Mouse (Mus musculus) neural tube, embryonic 14.5 days (tissue): ENCODE measurements around the gene Defb43. TPM values are rescaled to one million over a fixed set of nuclear protein-coding genes. Genes with fewer than 3 reads are reported as not detected.

Experiments used
- ATAC-seq: fragments of 200-750 bp; cut with Nextera tagmentation; 2 replicates; pipeline ENCODE4 v1.8.0; 2017; ENCODE audit warnings: low read depth, mild to moderate bottlenecking, moderate TSS enrichment, moderate library complexity
- H3K27ac ChIP-seq: fragments of 300-500 bp; sonication (generic); 2 replicates; pipeline ENCODE4 v1.5.1; 2014; ENCODE audit warnings: low read depth, mild to moderate bottlenecking, control low read depth, low read length, moderate library complexity, mixed read lengths
- H3K27me3 ChIP-seq: fragments of 300-500 bp; sonication (generic); 2 replicates; pipeline ENCODE4 v1.6.1; 2014; ENCODE audit warnings: low read length; ENCODE audit not compliant: control insufficient read depth, insufficient read depth
- H3K36me3 ChIP-seq: fragments of 300-500 bp; sonication (generic); 2 replicates; pipeline ENCODE4 v1.6.1; 2014; ENCODE audit warnings: low read length, mixed read lengths; ENCODE audit not compliant: control insufficient read depth, insufficient read depth
- H3K4me1 ChIP-seq: fragments of 300-500 bp; sonication (generic); 2 replicates; pipeline ENCODE4 v1.6.1; 2014; ENCODE audit warnings: low read length; ENCODE audit not compliant: control insufficient read depth, insufficient read depth
- H3K4me2 ChIP-seq: fragments of 300-500 bp; sonication (generic); 2 replicates; pipeline ENCODE4 v1.6.1; 2014; ENCODE audit warnings: mild to moderate bottlenecking, low read depth, low read length, control low read depth
- H3K4me3 ChIP-seq: fragments of 300-500 bp; sonication (generic); 2 replicates; pipeline ENCODE4 v1.5.1; 2014; ENCODE audit warnings: low read depth, low read length, control low read depth, mixed read lengths
- H3K9ac ChIP-seq: fragments of 300-500 bp; sonication (generic); replicated peaks from 2 replicates; pipeline ENCODE4 v1.6.1; 2014; ENCODE audit warnings: low read depth, mild to moderate bottlenecking, control low read depth, low read length, mixed read lengths
- H3K9me3 ChIP-seq: fragments of 300-500 bp; sonication (generic); 2 replicates; pipeline ENCODE4 v1.6.1; 2016; ENCODE audit warnings: low read length; ENCODE audit not compliant: control insufficient read depth
- WGBS: fragments of 180-500 bp; shearing (Covaris S2); extraction: QIAGEN DNeasy Blood & Tissue Kit; methylation state at CpG from one replicate; pipeline ENCODE4 v1.1.7; 2014; 5-methylcytosine and 5-hydroxymethylcytosine counted together
- polyA plus RNA-seq: library from polyadenylated mRNA; unstranded; fragments of >200 nt; fragmentation: Nextera tagmentation; extraction: Ambion mirVana; gene quantifications from 2 replicates; pipeline ENCODE4 v1.2.1, GENCODE M21; 2014

Defb43 gene
- polyA plus RNA-seq: not detected in 2 replicates

GRCm38 (mm10) chr14:63011471-63011870 lies at the start of gene Defb43:
Gene Defb43, plus strand, starts transcription at chr14:63011771.
- H3K4me2 ChIP-seq: no peak within 1 kb of the TSS
- no peak within 1 kb of the TSS for H3K27ac ChIP-seq
- ATAC-seq: no peak
- H3K9ac ChIP-seq: no peak within 1 kb of the TSS
- H3K4me3 ChIP-seq: no peak within 1 kb of the TSS
- H3K4me1 ChIP-seq: no peaks in the 10 kb centered on the region
- no peaks in the 10 kb centered on the region for H3K27me3 ChIP-seq
- no peaks in the 10 kb centered on the region for H3K36me3 ChIP-seq
- WGBS: 99% methylated on average over 5 of the region's 5 CpGs
- no peaks in the 10 kb centered on the region for H3K9me3 ChIP-seq

DNA sequence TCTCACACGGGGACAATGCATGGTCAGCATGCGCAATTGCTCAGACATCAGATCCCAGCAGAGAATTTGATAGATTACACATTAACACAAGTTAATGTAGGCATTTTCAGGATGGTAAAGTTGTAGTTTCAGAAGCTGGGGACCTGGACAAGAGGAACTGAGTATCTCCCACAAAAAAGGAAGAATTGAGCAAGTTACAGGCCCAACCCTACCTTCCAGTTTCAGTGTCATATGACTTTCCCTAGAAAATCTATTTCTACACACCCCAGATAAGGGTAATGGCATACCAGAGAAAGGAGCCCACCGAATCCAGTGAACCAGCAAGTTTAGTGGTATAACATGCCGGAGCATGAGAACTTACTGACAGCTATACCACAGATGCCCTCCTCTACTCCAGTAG lies 47.9 kb upstream of the Defb43 start:
- ATAC-seq: no peak
- H3K9ac ChIP-seq: no peak overlapping the region
- no peak overlapping the region for H3K4me3 ChIP-seq
- no peak overlapping the region for H3K4me2 ChIP-seq
- H3K27ac ChIP-seq: no peak overlapping the region
- H3K36me3 ChIP-seq: no peaks in the 10 kb centered on the region
- H3K27me3 ChIP-seq: no peaks in the 10 kb centered on the region
- WGBS: 89% methylated on average over 4 of the region's 4 CpGs
- H3K9me3 ChIP-seq: no peaks in the 10 kb centered on the region
- no peaks in the 10 kb centered on the region for H3K4me1 ChIP-seq

GRCm38 (mm10) chr14:62965342-62965741 lies 46.2 kb upstream of the Defb43 start:
- H3K9me3 ChIP-seq: no peaks in the 10 kb centered on the region
- H3K9ac ChIP-seq: no peak overlapping the region
- no peak overlapping the region for H3K27ac ChIP-seq
- no peaks in the 10 kb centered on the region for H3K4me1 ChIP-seq
- 91% methylated on average over 5 of the region's 5 CpGs for WGBS
- no peak overlapping the region for H3K4me2 ChIP-seq
- ATAC-seq: 0 out of 2 replicates have a peak, but pooled peaks have one; percentile 14
- no peaks in the 10 kb centered on the region for H3K36me3 ChIP-seq
- no peaks in the 10 kb centered on the region for H3K27me3 ChIP-seq
- no peak overlapping the region for H3K4me3 ChIP-seq

GRCm38 (mm10) chr14:62965811-62966520 lies 45.6 kb upstream of the Defb43 start:
- Histone ChIP-seq H3K27ac (no peak overlapping the region), H3K4me3 (no peak overlapping the region), H3K9me3 (no peaks in the 10 kb centered on the region), H3K9ac (no peak overlapping the region), H3K36me3 (no peaks in the 10 kb centered on the region), H3K27me3 (no peaks in the 10 kb centered on the region), H3K4me1 (no peaks in the 10 kb centered on the region), H3K4me2 (peak overlapping the region; percentile 12; the same call in 1 of the 2 replicates)
- ATAC-seq: 0 out of 2 replicates have a peak, but pooled peaks have one; percentile 32
- WGBS: 16% methylated on average over 15 of the region's 15 CpGs

GRCm38 (mm10) chr14:62975046-62975445 lies 36.5 kb upstream of the Defb43 start:
- no peaks in the 10 kb centered on the region for H3K9me3 ChIP-seq
- no peak overlapping the region for H3K27ac ChIP-seq
- no peak overlapping the region for H3K4me3 ChIP-seq
- H3K9ac ChIP-seq: no peak overlapping the region
- no peaks in the 10 kb centered on the region for H3K27me3 ChIP-seq
- H3K4me2 ChIP-seq: no peak overlapping the region
- no peaks in the 10 kb centered on the region for H3K36me3 ChIP-seq
- no peaks in the 10 kb centered on the region for H3K4me1 ChIP-seq
- 10% methylated on average over 5 of the region's 5 CpGs for WGBS
- ATAC-seq: no peak

DNA sequence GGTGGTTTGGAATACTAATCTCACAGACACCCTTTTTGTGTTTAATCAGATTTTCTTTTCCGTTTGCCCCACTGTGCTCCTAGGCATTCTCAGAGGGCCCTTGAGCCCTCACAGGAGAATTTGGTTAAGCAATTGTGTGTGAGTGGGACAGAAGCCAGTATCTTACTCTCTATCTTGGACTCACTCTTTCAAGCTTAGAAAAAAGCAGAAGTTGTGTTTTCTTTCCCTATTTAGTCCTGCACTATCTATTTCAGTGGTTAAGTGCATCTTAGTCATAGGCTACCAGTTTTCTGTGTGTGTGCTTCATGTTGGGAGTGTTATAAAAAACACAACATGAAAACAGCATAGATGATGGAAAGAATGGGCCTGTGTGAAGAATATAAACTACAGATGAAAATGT lies 31.8 kb upstream of the Defb43 start:
- Histone ChIP-seq H3K4me1 (no peaks in the 10 kb centered on the region), H3K4me3 (no peak overlapping the region), H3K27ac (no peak overlapping the region), H3K9ac (no peak overlapping the region), H3K4me2 (no peak overlapping the region), H3K27me3 (no peaks in the 10 kb centered on the region), H3K9me3 (no peaks in the 10 kb centered on the region), H3K36me3 (no peaks in the 10 kb centered on the region)
- 88% methylated on average over 1 of the region's 1 CpGs for WGBS
- ATAC-seq: no peak

DNA sequence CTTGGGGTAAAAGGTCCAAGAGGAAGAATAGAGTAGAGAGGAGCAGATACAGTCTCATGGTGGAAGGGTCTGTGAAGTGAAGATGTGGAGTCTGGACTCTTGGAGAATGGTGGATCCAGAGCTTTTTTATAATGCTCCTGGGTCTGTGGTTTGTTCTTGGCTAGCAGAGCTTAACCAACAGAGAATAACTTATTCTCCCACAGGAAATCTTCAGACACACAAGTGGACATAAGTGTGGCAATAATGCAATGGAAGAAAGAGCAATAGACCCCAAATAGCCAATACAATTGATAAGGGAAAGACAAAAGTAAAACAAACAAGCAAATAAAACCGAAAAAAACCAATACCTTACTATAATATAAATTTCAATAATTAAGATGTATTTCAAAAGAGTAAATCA lies 27.2 kb upstream of the Defb43 start, which contains the start of gene Defb48:
Gene Defb48 (minus strand): TSS at position 101 of the 400 bp plus-strand sequence.
- Histone ChIP-seq H3K27me3 (no peaks in the 10 kb centered on the region), H3K27ac (no peak within 1 kb of the TSS), H3K4me2 (no peak within 1 kb of the TSS), H3K4me1 (no peaks in the 10 kb centered on the region), H3K9me3 (no peaks in the 10 kb centered on the region), H3K4me3 (no peak within 1 kb of the TSS), H3K9ac (no peak within 1 kb of the TSS), H3K36me3 (no peaks in the 10 kb centered on the region)
- WGBS: 79% methylated on average over 1 of the region's 1 CpGs
- ATAC-seq: no peak

GRCm38 (mm10) chr14:62991271-62991670 lies 20.3 kb upstream of the Defb43 start:
- no peaks in the 10 kb centered on the region for H3K9me3 ChIP-seq
- no peak for ATAC-seq
- WGBS: 92% methylated on average over 3 of the region's 3 CpGs

GRCm38 (mm10) chr14:62991849-62992510 lies 19.6 kb upstream of the Defb43 start:
- no peaks in the 10 kb centered on the region for H3K9me3 ChIP-seq
- no peak overlapping the region for H3K9ac ChIP-seq
- H3K4me2 ChIP-seq: no peak overlapping the region
- H3K4me1 ChIP-seq: no peaks in the 10 kb centered on the region
- no peak for ATAC-seq
- WGBS: 73% methylated on average over 7 of the region's 7 CpGs
- no peak overlapping the region for H3K4me3 ChIP-seq
- no peak overlapping the region for H3K27ac ChIP-seq
- no peaks in the 10 kb centered on the region for H3K27me3 ChIP-seq
- H3K36me3 ChIP-seq: no peaks in the 10 kb centered on the region

More at GRCm38 (mm10) chr14:62991271-62991670, 20.3 kb upstream of the Defb43 start:
- no peak overlapping the region for H3K27ac ChIP-seq
- H3K4me1 ChIP-seq: no peaks in the 10 kb centered on the region
- H3K36me3 ChIP-seq: no peaks in the 10 kb centered on the region
- no peak overlapping the region for H3K4me2 ChIP-seq
- H3K9ac ChIP-seq: no peak overlapping the region
- no peaks in the 10 kb centered on the region for H3K27me3 ChIP-seq
- no peak overlapping the region for H3K4me3 ChIP-seq
